Mouse (Mus musculus): Measurements from ENCODE around the gene Ttc22. TPM values are rescaled to one million over a fixed set of nuclear protein-coding genes. Genes with fewer than 3 reads are reported as not detected.

The Ttc22 gene
- polyA plus RNA-seq, 1 experiment from 2014 or later, result 2.4 TPM

- Histone ChIP-seq H3K36me3 (peaks cover 100% of the 10 kb centered on the region), H3K4me1 (replicated peaks) (no peaks in the 10 kb centered on the region), H3K4me2 (no peak overlapping the region), H3K9ac (no peak overlapping the region), H3K27ac (replicated peaks) (no peak overlapping the region), H3K27me3 (no peaks in the 10 kb centered on the region), H3K4me3 (no peak overlapping the region), H3K9me3 (no peaks in the 10 kb centered on the region)
- 94% methylated on average over 2 of the region's 2 CpGs for WGBS
- no peak for ATAC-seq (ENCODE audit: low read depth)
These were observed 44.3 kb downstream of the Ttc22 start for GRCm38 (mm10) chr4:106666546-106666945.

GRCm38 (mm10) chr4:106676749-106677148 lies 54.5 kb downstream of the Ttc22 start:
- no peak overlapping the region for H3K9ac ChIP-seq
- H3K4me1 ChIP-seq (replicated peaks), result peaks cover 20% of the 10 kb centered on the region
- ATAC-seq (ENCODE audit: low read depth), result no peak
- H3K4me2 ChIP-seq, result no peak overlapping the region
- H3K27me3 ChIP-seq, result no peaks in the 10 kb centered on the region
- H3K36me3 ChIP-seq, result peaks cover 53% of the 10 kb centered on the region
- H3K27ac ChIP-seq (replicated peaks), result no peak overlapping the region
- H3K9me3 ChIP-seq, result no peaks in the 10 kb centered on the region
- H3K4me3 ChIP-seq, result no peak overlapping the region
- WGBS, result 91% methylated on average over 5 of the region's 5 CpGs

GRCm38 (mm10) chr4:106678442-106679118 lies 56.3 kb downstream of the Ttc22 start, which contains the start of gene Ttc4:
Gene Ttc4 (minus strand): TSS chr4:106678944.
- Histone ChIP-seq H3K27ac (replicated peaks) (no peak within 1 kb of the TSS), H3K4me2 (peak within 1 kb of the TSS; percentile 90), H3K27me3 (no peaks in the 10 kb centered on the region), H3K4me1 (replicated peaks) (peaks cover 20% of the 10 kb centered on the region), H3K4me3 (peak within 1 kb of the TSS; percentile 71), H3K9ac (peak within 1 kb of the TSS; percentile 87), H3K9me3 (no peaks in the 10 kb centered on the region), H3K36me3 (peaks cover 34% of the 10 kb centered on the region)
- under 1% methylated on average over 43 of the region's 43 CpGs for WGBS
- peak; percentile 94 for ATAC-seq (ENCODE audit: low read depth)

GRCm38 (mm10) chr4:106679152-106679551 lies 56.9 kb downstream of the Ttc22 start:
- Histone ChIP-seq H3K27ac (replicated peaks) (no peak overlapping the region), H3K4me3 (peak overlapping the region; percentile 71), H3K9me3 (no peaks in the 10 kb centered on the region), H3K36me3 (peaks cover 29% of the 10 kb centered on the region), H3K4me1 (replicated peaks) (peaks cover 20% of the 10 kb centered on the region), H3K27me3 (no peaks in the 10 kb centered on the region), H3K9ac (no peak overlapping the region), H3K4me2 (peak overlapping the region; percentile 90)
- 44% methylated on average over 3 of the region's 3 CpGs for WGBS
- peak; percentile 17; the same call in 1 of the 2 replicates for ATAC-seq (ENCODE audit: low read depth)

- Histone ChIP-seq H3K4me3 (no peak overlapping the region), H3K27me3 (no peaks in the 10 kb centered on the region), H3K36me3 (peaks cover 11% of the 10 kb centered on the region), H3K27ac (replicated peaks) (no peak overlapping the region), H3K9ac (no peak overlapping the region), H3K4me2 (no peak overlapping the region), H3K4me1 (replicated peaks) (peaks cover 20% of the 10 kb centered on the region), H3K9me3 (no peaks in the 10 kb centered on the region)
- WGBS, result 52% methylated on average over 2 of the region's 2 CpGs
- no peak for ATAC-seq (ENCODE audit: low read depth)
These were observed 58.7 kb downstream of the Ttc22 start for GRCm38 (mm10) chr4:106680955-106681354.

GRCm38 (mm10) chr4:106688636-106689296 lies 66.5 kb downstream of the Ttc22 start:
- H3K27ac ChIP-seq (replicated peaks), result no peak overlapping the region
- no peaks in the 10 kb centered on the region for H3K9me3 ChIP-seq
- WGBS, result 49% methylated on average over 3 of the region's 3 CpGs
- no peak overlapping the region for H3K4me2 ChIP-seq
- no peak overlapping the region for H3K9ac ChIP-seq
- no peak overlapping the region for H3K4me3 ChIP-seq
- no peaks in the 10 kb centered on the region for H3K27me3 ChIP-seq
- H3K4me1 ChIP-seq (replicated peaks), result no peaks in the 10 kb centered on the region
- ATAC-seq (ENCODE audit: low read depth), result no peak
- no peaks in the 10 kb centered on the region for H3K36me3 ChIP-seq

Other genes starting within 250 kb of the Ttc22 start
- 0.34 and 0.36 TPM in 2 replicates for gene Pcsk9, start 158.1 kb upstream of the Ttc22 start, polyA plus RNA-seq (2015; fragmentation: Nextera tagmentation; extraction: Ambion mirVana)
- not detected in 2 replicates for gene Bsnd, start 130.1 kb upstream of the Ttc22 start, polyA plus RNA-seq (2015; fragmentation: Nextera tagmentation; extraction: Ambion mirVana)
- gene Dhcr24, start 61.4 kb upstream of the Ttc22 start, polyA plus RNA-seq (2015; fragmentation: Nextera tagmentation; extraction: Ambion mirVana), result 5.1 and 5.8 TPM in 2 replicates
- gene Lexm, start 5.2 kb upstream of the Ttc22 start, polyA plus RNA-seq (2015; fragmentation: Nextera tagmentation; extraction: Ambion mirVana), result 0.13 TPM in 1 of 2 replicates, not detected in the other
- gene Pars2, start 28.6 kb downstream of the Ttc22 start, polyA plus RNA-seq (2015; fragmentation: Nextera tagmentation; extraction: Ambion mirVana), result 8.7 and 9.7 TPM in 2 replicates
- 109 and 119 TPM in 2 replicates for gene Ttc4, start 56.5 kb downstream of the Ttc22 start, polyA plus RNA-seq (2015; fragmentation: Nextera tagmentation; extraction: Ambion mirVana)
- gene Mroh7, start 108.5 kb downstream of the Ttc22 start, polyA plus RNA-seq (2015; fragmentation: Nextera tagmentation; extraction: Ambion mirVana), result 0.54 and 0.61 TPM in 2 replicates
- not detected in 2 replicates for gene Fam151a, start 111.5 kb downstream of the Ttc22 start, polyA plus RNA-seq (2015; fragmentation: Nextera tagmentation; extraction: Ambion mirVana)
- gene Acot11, start 182.6 kb downstream of the Ttc22 start, polyA plus RNA-seq (2015; fragmentation: Nextera tagmentation; extraction: Ambion mirVana), result 1.5 and 1.7 TPM in 2 replicates